Mouse (Mus musculus) megakaryocyte progenitor cell, adult 5-6 weeks (primary cell): ENCODE data around the gene Zfp784. TPM values are rescaled to one million over a fixed set of nuclear protein-coding genes. Genes with fewer than 3 reads are reported as not detected.

Experiments
- ATAC-seq: replicated peaks from 2 replicates; pipeline ENCODE4 v1.8.0; 2016; ENCODE audit warnings: mild to moderate bottlenecking, moderate TSS enrichment, inconsistent platforms; ENCODE audit not compliant: poor library complexity
- total RNA-seq, 2 experiments: library from RNA; stranded (forward) in 1 of 2; stranded (reverse) in 1 of 2; fragments of 157-497, 149-512 nt in 1 of 2; fragments of 200-1000 nt in 1 of 2; gene quantifications; 2 replicates each; pipeline versions ENCODE4 v1.2.3 to v1.2.4; 2015 to 2017

Gene Zfp784
- total RNA-seq, 2 experiments from 2014 or later: 0.72 to 1.6 TPM

DNA sequence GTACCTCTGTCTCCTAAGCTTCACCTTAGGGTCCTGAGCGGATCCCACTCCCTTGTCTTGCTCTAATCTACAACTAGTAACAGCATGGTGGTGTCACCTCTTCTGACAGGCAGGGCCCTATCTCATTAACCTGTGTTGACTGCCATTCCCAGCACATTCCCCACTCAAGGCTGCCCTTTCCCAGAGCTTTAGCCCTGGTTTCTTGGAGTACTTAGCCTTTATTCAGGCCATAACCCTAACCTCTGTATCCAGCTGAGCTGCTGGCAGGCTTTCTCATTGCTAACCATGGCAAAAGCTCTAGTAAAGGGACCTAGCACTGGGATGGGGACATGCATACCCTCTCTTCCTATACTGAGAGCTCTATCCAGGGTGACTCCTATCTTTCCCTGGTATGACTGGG is 20.4 kb upstream of the Zfp784 start:
- no peak for ATAC-seq

- peak; percentile 18 for ATAC-seq
These were observed 19.6 kb upstream of the Zfp784 start for GRCm38 (mm10) chr7:5057804-5058203.

- ATAC-seq: no peak
These were observed 19.1 kb upstream of the Zfp784 start for GRCm38 (mm10) chr7:5057381-5057780.

DNA sequence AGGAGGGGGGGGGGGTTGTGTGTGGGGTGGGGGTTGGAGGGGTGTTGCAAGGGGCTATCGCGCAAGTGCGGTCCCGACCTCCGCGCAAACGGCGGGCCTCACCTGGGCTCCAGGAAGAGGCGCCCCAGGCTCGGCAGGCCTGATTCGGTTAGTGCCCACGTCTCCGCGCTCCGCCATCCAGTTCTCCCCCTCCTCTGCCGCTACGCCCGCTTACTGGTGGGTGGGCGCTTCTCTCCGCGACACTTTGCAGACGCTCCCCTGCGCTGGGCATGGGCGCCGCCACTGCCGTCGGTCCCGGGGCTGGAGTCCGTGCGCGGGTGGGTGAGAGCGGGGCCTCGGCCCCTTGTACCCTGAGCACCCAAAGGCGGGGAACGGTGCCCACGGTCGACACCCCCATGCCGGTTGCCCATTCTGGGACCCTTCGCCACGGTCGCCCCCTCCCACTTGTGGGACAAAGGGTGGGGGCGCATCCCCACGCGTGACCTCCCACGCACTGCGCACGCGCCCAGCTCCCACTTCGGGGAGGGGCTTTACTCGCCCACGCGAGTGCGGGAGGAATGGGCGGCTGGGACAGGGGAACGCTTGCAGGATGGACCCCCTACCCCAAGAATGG is 18.5 kb upstream of the Zfp784 start:
- no peak for ATAC-seq

DNA sequence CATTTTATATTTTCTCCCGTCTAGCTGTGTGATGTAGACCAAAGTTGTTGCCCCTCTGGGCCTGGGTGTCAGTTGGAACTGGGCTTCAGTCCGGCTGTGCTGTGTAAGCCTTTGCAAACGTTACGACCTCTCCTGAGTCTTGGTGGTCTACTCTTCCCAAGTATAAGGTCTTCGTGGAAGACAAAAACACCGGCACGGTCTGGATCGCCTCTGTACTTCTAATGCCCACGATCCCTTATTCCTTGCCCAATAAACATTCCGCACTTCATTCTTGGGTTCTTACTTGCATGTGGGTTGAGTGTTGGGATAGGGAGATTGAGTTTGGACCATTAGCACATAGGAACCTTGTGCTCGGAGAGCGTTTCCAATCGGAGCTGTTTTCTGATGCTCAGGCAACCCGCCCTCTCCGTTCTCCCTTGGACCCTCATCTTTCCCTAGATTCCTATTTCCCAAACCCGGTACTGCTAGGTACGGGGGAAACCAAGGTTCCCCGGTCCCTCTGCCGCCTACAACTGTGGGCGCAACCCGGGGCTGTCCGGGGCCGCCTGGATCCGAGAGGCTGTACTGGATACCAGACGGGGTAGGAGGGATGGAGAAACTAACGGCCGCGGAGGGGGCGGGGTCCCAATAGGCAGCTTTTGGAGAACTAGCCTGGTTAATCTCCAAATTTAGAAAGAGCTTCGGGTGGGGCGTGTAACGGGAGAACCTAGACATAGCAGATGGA is 15.4 kb upstream of the Zfp784 start:
- ATAC-seq: peak; percentile 6; the same call in 1 of the 2 replicates

- ATAC-seq: no peak
These were observed 14.7 kb upstream of the Zfp784 start for GRCm38 (mm10) chr7:5052931-5053343.

DNA sequence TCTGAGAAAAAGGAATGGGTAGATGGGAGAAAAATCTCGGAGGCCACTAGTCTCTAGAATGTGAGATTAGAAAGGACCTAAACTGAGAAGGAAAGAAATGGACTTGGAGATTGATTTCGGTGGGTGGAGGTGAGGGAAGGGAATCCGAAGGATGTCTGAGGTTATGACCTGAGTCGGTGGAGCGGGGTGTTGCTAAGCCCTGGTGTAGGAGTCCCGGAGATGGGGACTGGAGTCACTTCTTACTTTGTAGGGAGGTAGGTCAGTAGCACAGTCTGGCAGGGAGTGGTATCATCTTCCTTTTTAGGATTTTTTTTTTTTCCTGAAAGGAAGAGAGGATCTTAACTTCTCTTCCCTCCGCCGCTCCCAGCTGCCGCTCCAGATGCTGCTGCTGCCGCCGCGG is 14.2 kb upstream of the Zfp784 start:
- no peak for ATAC-seq

DNA sequence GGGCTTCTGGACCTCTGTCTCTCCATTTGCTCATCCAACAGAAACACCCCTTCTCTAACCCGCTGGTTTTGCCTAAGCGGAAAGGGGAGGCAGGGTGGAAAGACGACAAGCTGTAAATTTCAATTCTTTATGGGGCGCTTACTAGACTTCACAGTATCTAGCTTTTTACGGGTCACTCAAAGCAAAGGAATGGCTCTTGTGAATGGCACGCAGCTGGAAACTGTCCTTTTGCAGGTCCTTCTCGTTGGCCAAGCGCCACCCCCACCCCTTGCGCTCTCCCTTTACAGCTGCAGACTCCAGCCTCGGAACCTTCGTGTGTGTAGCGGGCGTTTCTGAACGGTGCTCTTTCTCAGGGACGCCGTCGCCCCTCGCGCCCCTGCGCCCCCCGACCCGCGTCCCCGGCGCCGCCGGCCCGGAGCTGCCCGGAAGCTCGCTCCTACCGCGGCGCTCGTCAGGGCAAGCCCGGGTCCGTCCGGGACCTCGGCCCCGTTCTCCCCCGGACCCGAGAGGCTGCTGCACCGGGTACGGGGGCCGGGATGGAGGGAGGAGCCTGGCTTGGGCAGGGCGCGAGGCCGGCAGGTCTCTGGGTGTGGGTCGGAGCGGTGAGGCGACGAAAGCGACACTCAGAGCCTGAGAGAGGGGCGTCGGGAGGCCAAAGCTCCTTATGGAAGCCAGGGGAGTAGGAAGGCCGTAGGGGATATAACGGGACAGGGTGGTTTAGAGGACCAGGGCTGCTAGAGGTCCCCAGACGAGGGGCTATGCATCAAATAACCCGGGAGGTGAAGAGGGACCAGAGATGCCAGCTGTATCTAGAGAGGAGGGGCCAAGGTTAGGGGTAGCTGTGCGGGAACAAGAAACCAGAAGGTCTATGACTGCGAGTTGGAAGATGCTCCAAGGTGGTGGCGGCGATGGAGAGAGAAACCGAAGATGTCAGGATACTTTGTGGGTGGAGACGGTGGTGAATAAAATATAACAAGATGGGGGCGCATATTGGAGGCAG is 13.2 kb upstream of the Zfp784 start, which contains the start of gene Zfp580:
Gene Zfp580, plus strand, starts transcription at position 346 of the 1,000 bp plus-strand sequence.
- peak; percentile 54 for ATAC-seq

DNA sequence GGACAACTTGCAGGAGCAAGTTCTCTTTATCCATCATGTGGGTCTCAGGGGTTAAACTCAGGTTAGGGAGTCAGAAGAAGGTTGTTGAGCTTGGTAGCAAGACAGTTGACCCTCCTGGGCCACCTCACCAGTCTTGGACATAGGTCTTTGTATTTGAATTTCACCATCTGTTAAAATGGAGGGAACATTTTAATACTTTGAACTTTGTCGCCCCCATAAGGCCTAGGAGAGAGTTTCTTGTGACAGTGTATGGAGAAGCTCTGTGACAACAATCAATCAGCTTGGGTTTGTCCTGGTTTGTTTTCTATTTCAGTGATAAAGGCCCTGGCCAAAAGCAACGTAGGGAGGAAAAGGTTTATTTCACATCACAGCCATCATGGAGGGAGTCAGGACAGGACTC is 9.1 kb upstream of the Zfp784 start:
- ATAC-seq: peak; percentile 67

DNA sequence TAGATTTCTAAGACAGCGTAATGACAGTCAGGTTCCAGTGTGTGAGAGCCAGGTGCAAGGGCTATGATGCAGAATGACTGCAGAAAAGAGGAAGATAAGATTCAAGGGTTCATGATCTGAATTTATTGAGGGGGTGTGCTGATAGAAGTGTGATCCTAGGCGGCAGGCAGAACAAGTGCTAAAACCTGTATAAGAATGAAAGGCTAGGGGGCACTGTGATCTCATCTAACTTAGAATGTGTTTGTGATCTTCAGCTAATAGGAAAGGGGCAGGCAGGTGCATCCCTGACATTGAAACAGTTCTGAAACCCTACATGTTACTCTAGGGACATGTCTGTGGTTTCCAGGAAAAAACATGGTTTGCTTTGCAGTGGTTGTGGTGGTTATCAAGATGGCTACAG is 7.9 kb upstream of the Zfp784 start:
- ATAC-seq: 0 out of 2 replicates have a peak, but pooled peaks have one; percentile 24

GRCm38 (mm10) chr7:5044981-5045380 is 6.7 kb upstream of the Zfp784 start:
- peak; percentile 42 for ATAC-seq

DNA sequence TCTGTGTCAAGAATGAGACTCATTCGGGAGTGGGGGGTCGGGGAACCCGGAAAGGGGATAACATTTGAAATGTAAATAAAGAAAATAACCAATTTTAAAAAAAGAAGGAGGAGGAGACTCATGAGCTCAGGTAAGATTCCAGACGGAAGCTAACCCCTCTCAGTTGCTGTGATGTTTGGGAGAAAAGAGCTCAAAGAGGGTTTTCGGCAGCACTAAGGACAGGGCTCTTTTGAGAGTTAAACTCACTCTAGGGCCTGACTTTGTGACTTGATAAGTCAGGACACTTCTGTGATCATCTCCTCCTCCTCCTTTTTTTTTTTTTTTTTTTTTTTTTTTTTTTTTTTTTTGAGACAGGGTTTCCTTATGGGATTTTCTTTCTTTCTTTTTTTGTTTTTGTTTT is 694 bp upstream of the Zfp784 start:
- ATAC-seq: no peak

DNA sequence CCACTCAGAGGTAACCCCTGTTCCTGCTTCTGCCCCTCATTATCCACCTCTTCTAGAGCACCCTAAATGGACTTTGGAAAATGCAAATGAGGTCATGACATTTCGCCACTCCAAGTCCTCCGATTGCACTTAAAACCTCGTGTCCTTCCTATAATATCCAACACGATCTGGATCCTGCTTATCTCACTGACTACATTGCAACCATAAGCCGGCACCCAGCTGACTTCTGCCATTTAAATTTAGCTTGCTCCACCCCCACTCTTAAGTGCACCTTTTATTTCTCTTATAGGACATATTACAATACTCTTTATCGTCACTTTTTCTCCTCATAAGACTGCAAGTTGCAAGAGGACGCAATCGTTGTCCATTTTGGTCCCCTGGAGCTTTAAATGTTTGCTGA is 779 bp downstream of the Zfp784 start:
- ATAC-seq: no peak

GRCm38 (mm10) chr7:5037026-5037425 is 1.2 kb downstream of the Zfp784 start:
- ATAC-seq: no peak

GRCm38 (mm10) chr7:5036136-5036535 is 2.1 kb downstream of the Zfp784 start:
- no peak for ATAC-seq

- ATAC-seq: no peak
These were observed 2.6 kb downstream of the Zfp784 start for GRCm38 (mm10) chr7:5035628-5036027.

DNA sequence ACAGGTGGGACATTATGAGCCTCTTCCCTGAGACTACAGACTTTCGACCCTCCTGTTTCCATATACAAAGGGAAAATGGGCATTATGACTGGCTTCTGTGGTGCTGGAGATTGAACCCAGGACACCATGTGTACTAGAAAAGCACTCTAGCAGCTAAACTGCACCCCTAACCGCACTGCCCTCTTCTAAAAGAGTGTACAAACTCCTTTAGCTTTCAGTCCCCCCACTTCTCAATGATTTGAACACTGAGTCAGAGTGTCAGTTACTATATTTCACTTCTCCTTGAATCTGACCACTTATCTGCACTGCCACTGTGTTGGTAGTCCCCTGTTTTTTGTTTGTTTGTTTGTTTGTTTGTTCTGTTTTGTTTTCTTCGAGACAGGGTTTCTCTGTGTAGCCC is 4.4 kb downstream of the Zfp784 start, which contains the start of gene 4632433K11Rik:
Gene 4632433K11Rik, plus strand, starts transcription at position 301 of the 400 bp plus-strand sequence.
- ATAC-seq: no peak

DNA sequence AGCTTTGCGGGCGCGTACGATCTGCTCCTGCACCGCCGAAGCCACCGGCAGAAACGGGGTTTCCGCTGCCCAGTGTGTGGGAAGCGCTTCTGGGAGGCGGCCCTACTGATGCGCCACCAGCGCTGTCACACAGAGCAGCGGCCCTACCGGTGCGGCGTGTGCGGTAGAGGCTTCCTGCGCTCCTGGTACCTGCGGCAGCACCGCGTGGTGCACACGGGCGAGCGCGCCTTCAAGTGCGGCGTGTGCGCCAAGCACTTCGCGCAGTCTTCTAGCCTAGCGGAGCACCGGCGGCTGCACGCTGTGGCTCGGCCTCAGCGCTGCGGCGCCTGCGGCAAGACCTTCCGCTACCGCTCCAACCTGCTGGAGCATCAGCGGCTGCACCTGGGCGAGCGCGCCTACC is 6.8 kb downstream of the Zfp784 start:
- ATAC-seq: no peak

DNA sequence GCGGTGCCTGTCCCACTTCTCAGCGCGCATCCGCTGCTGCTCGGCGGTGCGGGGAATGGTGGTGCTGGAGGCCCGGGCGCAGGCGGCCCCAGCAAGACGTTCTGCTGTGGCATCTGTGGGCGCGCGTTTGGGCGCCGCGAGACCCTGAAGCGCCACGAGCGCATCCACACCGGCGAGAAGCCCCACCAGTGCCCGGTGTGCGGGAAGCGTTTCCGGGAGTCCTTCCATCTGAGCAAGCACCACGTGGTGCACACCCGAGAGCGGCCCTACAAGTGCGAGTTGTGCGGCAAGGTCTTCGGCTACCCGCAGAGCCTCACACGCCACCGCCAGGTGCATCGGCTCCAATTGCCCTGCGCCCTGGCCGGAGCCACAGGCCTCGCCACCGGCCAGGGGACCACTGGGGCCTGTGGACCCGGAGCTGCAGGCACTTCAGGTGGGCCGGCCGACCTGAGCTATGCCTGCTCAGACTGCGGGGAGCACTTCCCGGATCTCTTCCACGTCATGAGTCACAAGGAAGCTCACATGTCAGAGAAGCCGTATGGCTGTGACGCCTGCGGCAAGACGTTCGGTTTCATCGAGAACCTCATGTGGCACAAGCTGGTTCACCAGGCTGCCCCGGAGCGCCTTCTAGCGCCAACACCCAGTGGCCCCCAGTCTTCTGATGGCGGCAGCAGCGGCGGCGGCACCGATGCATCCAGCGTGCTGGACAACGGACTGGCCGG is 7.5 kb downstream of the Zfp784 start:
- ATAC-seq: no peak

GRCm38 (mm10) chr7:5029946-5030345 is 8.3 kb downstream of the Zfp784 start:
- no peak for ATAC-seq

DNA sequence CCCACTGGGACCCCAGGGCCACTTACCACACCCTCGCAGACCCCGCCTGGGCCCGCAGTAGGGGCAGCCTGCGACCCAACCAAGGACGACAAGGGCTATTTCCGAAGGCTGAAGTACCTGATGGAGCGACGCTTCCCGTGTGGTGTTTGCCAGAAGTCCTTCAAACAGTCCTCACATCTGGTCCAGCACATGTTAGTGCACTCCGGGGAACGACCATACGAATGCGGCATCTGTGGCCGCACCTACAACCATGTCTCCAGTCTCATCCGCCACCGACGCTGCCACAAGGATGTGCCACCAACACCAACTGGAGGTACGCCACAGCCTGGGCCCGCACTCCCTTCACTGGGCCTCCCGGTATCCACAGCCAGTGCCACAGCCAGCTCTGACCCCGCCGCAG is 8.7 kb downstream of the Zfp784 start:
- ATAC-seq: no peak
